In the genomic region with DNA sequence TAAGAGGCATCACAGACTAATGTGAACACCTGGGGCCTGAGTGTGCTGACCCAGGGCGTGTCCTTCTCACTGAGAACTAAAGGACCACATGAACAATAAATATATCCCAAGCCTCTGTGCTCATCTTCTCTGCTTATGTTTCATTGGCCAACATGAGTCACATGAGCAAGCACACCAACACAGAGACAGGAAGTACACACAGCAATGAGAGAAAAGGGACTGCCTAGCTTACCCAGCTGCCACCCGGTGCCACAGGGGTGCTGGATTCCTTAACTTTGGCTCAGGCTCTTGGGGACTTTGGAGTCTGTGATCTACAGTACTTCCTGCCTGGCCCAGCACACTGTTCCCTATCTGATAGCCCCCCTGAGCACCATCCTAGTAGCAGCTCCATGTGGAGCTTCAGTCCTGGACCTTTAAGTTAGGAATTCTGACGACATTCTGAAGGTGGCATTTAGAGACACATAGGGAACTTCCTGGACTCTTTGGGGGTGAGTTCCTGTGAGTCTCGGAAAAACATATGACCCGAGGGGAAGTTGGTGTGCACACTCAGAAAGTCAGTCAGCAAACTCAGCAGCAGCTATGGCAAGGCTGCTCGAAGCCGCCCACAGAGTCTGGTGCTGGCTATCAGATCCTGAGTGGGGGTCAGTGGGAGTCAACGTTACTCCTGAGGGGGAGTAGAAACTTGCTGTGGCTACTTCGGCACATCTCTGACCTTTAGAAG, we compare ENCODE assay signal across 13 mouse cellular contexts. TPM values are rescaled to one million over a fixed set of nuclear protein-coding genes. Genes with fewer than 3 reads are reported as not detected.
DNase-seq lines count a peak whose midpoint lies in the region; ATAC-seq and TF ChIP-seq lines count a peak whose summit lies in the region.
"Had no signal": no experiment of that assay in that cellular context is flagged by ENCODE, and none has a peak within 500 bp of the region (broad histone marks: within the 10 kb centered on the region; RNA-seq: fewer than 3 reads in every experiment).

No protein-coding gene starts in this region.

- 60% methylated on average over 9 of the region's 9 CpGs for whole genome bisulfite sequencing in heart, embryonic 12.5 days
- WGBS in hindbrain, embryonic 12.5 days = 88% methylated on average over 9 of the region's 9 CpGs

- H3K36me3 ChIP-seq in heart, embryonic 12.5 days = no peaks in the 10 kb centered on the region
- H3K36me3 ChIP-seq in C2C12 (ENCODE audit: control insufficient read depth, insufficient read depth) = no peaks in the 10 kb centered on the region
- no peaks in the 10 kb centered on the region for H3K36me3 ChIP-seq in hindbrain, embryonic 12.5 days
- H3K36me3 ChIP-seq: lung, embryonic 15.5 days; neural tube, embryonic 13.5 days had no signal

- H3K27ac ChIP-seq in heart, embryonic 12.5 days (ENCODE audit: poor library complexity, severe bottlenecking) = no peak overlapping the region
- no peak overlapping the region for H3K27ac ChIP-seq in hindbrain, embryonic 12.5 days
- H3K27ac ChIP-seq: hindbrain, postnatal 0 days; lung, embryonic 15.5 days; neural tube, embryonic 13.5 days had no signal

- H3ac ChIP-seq in C2C12 (ENCODE audit: control insufficient read depth, insufficient read length, low read depth) = no peak overlapping the region

- H3K27me3 ChIP-seq in heart, embryonic 12.5 days (replicated peaks) = 0 out of 2 replicates have a peak, but pooled peaks cover 4% of the 10 kb centered on the region
- no peaks in the 10 kb centered on the region for H3K27me3 ChIP-seq in C2C12 (ENCODE audit: control insufficient read depth, insufficient read depth, insufficient read length)
- no peaks in the 10 kb centered on the region for H3K27me3 ChIP-seq in hindbrain, embryonic 12.5 days
- H3K27me3 ChIP-seq: lung, embryonic 15.5 days; neural tube, embryonic 13.5 days had no signal

- H3K9me3 ChIP-seq in heart, embryonic 12.5 days (replicated peaks) = no peaks in the 10 kb centered on the region
- no peaks in the 10 kb centered on the region for H3K9me3 ChIP-seq in hindbrain, embryonic 12.5 days (replicated peaks)
- H3K9me3 ChIP-seq: lung, embryonic 15.5 days; neural tube, embryonic 13.5 days had no signal

- H3K4me3 ChIP-seq in heart, embryonic 12.5 days = no peak overlapping the region
- no peak overlapping the region for H3K4me3 ChIP-seq in C2C12 (ENCODE audit: insufficient read depth, poor library complexity, severe bottlenecking)
- no peak overlapping the region for H3K4me3 ChIP-seq in hindbrain, embryonic 12.5 days
- H3K4me3 ChIP-seq: lung, embryonic 15.5 days; neural tube, embryonic 13.5 days had no signal

- intact Hi-C loops in left cerebral cortex, postnatal 14 days (cut with DNase I) = no loop called here

- peaks cover 5% of the 10 kb centered on the region; the same call in 1 of the 2 replicates for H3K4me1 ChIP-seq in heart, embryonic 12.5 days (replicated peaks)
- H3K4me1 ChIP-seq in hindbrain, embryonic 12.5 days = peaks cover 6% of the 10 kb centered on the region

- H3K79me2 ChIP-seq in C2C12 (ENCODE audit: control insufficient read depth, insufficient read depth) = no peaks in the 10 kb centered on the region

- ATAC-seq in heart, embryonic 12.5 days (ENCODE audit: insufficient number of reproducible peaks, low FRiP score) = no peak
- peak; percentile 51 for ATAC-seq in granulocyte monocyte progenitor cell, adult 5-6 weeks (replicated peaks; ENCODE audit: poor library complexity, severe bottlenecking)
- ATAC-seq in hindbrain, embryonic 12.5 days (ENCODE audit: low FRiP score) = no peak
- ATAC-seq: hindbrain, postnatal 0 days had no signal

- no peak overlapping the region for H3K9ac ChIP-seq in heart, embryonic 12.5 days
- no peak overlapping the region for H3K9ac ChIP-seq in hindbrain, embryonic 12.5 days
- H3K9ac ChIP-seq: lung, embryonic 15.5 days; neural tube, embryonic 13.5 days had no signal

- H3K4me2 ChIP-seq in heart, embryonic 12.5 days = no peak overlapping the region
- no peak overlapping the region for H3K4me2 ChIP-seq in hindbrain, embryonic 12.5 days (replicated peaks)
- H3K4me2 ChIP-seq: lung, embryonic 15.5 days; neural tube, embryonic 13.5 days had no signal

- no peak for TF ChIP-seq CTCF in C2C12 (IDR thresholded peaks at IDR 0.05; ENCODE audit: control insufficient read depth, insufficient read depth, insufficient read length)

- H3K79me3 ChIP-seq in C2C12 (ENCODE audit: low read depth) = no peaks in the 10 kb centered on the region

- DNase-seq in heart, adult 9 months (ENCODE audit: low spot score in 2 of 2) = peak; percentile 7 to 25
- peak; percentile 78 for DNase-seq in naive thymus-derived CD4-positive, alpha-beta T cell, adult 2 months (ENCODE audit: low read depth)
- no peak for DNase-seq in testis, postnatal 10 days (ENCODE audit: low spot score)
- no peak for DNase-seq in left cerebral cortex, postnatal 14 days (ENCODE audit: low spot score in 2 of 2)
- DNase-seq: cerebellum, adult 18-20 months; gastrocnemius, postnatal 36 days had no signal

TF ChIP-seq in C2C12, 6 proteins besides CTCF, POLR2A, EP300 and RAD21:
- no peak for TF ChIP-seq MAX (IDR thresholded peaks at IDR 0.05)
- peak; percentile 87 for TF ChIP-seq USF1 (IDR thresholded peaks at IDR 0.05; ENCODE audit: low read depth)
- TF ChIP-seq FOSL1 (IDR thresholded peaks at IDR 0.05; ENCODE audit: insufficient read depth, low read length, poor library complexity, severe bottlenecking) = no peak
- TF ChIP-seq MYOD1 (IDR thresholded peaks at IDR 0.05; ENCODE audit: control insufficient read depth, insufficient read length, low read depth) = no peak
- TF ChIP-seq MYOG (IDR thresholded peaks at IDR 0.05; ENCODE audit: control insufficient read depth, extremely low read depth, insufficient read length) = no peak

RNA-seq across cellular contexts. Expression of gene Arhgap25, which starts 2.0 kb away (rescaled TPM):
- 2.1 and 2.5 TPM in 2 replicates for polyA plus RNA-seq in heart, embryonic 12.5 days (2016; fragmentation: Nextera tagmentation; extraction: Ambion mirVana)
- not detected for polyA plus RNA-seq in C2C12 (2012; fragmentation: generic; extraction: Trizol)
- 14.3 and 15.7 TPM in 2 replicates for total RNA-seq in granulocyte monocyte progenitor cell, adult 5-6 weeks (2014; fragmentation: Nextera tagmentation)
- 17.4 and 23.2 TPM in 2 replicates for total RNA-seq in granulocyte monocyte progenitor cell, adult 5-6 weeks (2017)
- polyA plus RNA-seq in hindbrain, embryonic 12.5 days (2016; fragmentation: Nextera tagmentation; extraction: Ambion mirVana) = 2.3 and 2.8 TPM in 2 replicates
- total RNA-seq in left cerebral cortex, postnatal 14 days (2021) = 10 to 100 TPM in 1 of 2 experiments, 1 to 10 TPM in 1; 7.9 to 11.0 TPM

RNA-seq across cellular contexts. Expression of gene Prokr1, which starts 55.5 kb away (rescaled TPM):
- polyA plus RNA-seq in heart, embryonic 12.5 days (2016; fragmentation: Nextera tagmentation; extraction: Ambion mirVana) = 4.3 and 4.8 TPM in 2 replicates
- 0.36 TPM for polyA plus RNA-seq in C2C12 (2012; fragmentation: generic; extraction: Trizol)
- 0.15 and 1.6 TPM in 2 replicates for total RNA-seq in granulocyte monocyte progenitor cell, adult 5-6 weeks (2014; fragmentation: Nextera tagmentation)
- total RNA-seq in granulocyte monocyte progenitor cell, adult 5-6 weeks (2017) = 0.21 TPM in 1 of 2 replicates, not detected in the other
- polyA plus RNA-seq in hindbrain, embryonic 12.5 days (2016; fragmentation: Nextera tagmentation; extraction: Ambion mirVana) = 3.4 TPM in 2 replicates
- under 1 TPM; 0.32 to 0.92 TPM for total RNA-seq in left cerebral cortex, postnatal 14 days (2021)

Comparison
In these comparisons a context has a peak if more than half of its experiments do, and no peak if none do; other contexts are left out.
1. DNase-seq: peak in heart, adult 9 months (2 of 2) and naive thymus-derived CD4-positive, alpha-beta T cell, adult 2 months (single experiment); none in testis, postnatal 10 days (single experiment) and left cerebral cortex, postnatal 14 days (0 of 2).